Mouse (Mus musculus) forebrain, embryonic 16.5 days (tissue): ENCODE measurements around the gene Slc23a2. TPM values are rescaled to one million over a fixed set of nuclear protein-coding genes. Genes with fewer than 3 reads are reported as not detected.
A peak's percentile ranks its signal among the peaks of the same experiment; 100 is the strongest.

ENCODE experiments used
- ATAC-seq: fragments of 200-750 bp; cut with Nextera tagmentation; 2 replicates; pipeline ENCODE4 v1.8.0; 2017; ENCODE audit warnings: mild to moderate bottlenecking, moderate library complexity
- H3K27ac ChIP-seq: fragments of 300-500 bp; sonication (generic); 2 replicates; pipeline ENCODE4 v1.5.1; 2014; ENCODE audit warnings: low read length, control low read depth
- H3K27me3 ChIP-seq: fragments of 300-500 bp; sonication (generic); replicated peaks from 2 replicates; pipeline ENCODE4 v1.6.1; 2014; ENCODE audit warnings: low read length; ENCODE audit not compliant: control insufficient read depth, insufficient read depth
- H3K36me3 ChIP-seq: fragments of 300-500 bp; sonication (generic); 2 replicates; pipeline ENCODE4 v1.6.1; 2014; ENCODE audit not compliant: control insufficient read depth, insufficient read depth
- H3K4me1 ChIP-seq: fragments of 300-500 bp; sonication (generic); replicated peaks from 2 replicates; pipeline ENCODE4 v1.6.1; 2014; ENCODE audit warnings: low read length; ENCODE audit not compliant: control insufficient read depth, insufficient read depth
- H3K4me2 ChIP-seq: fragments of 300-500 bp; sonication (generic); 2 replicates; pipeline ENCODE4 v1.6.1; 2014; ENCODE audit warnings: mild to moderate bottlenecking, low read length, control low read depth
- H3K4me3 ChIP-seq: fragments of 300-500 bp; sonication (generic); replicated peaks from 2 replicates; pipeline ENCODE4 v1.5.1; 2014; ENCODE audit warnings: mild to moderate bottlenecking, low read length, control low read depth
- H3K9ac ChIP-seq: fragments of 300-500 bp; sonication (generic); replicated peaks from 2 replicates; pipeline ENCODE4 v1.6.1; 2014; ENCODE audit warnings: low read depth, low read length, control low read depth
- H3K9me3 ChIP-seq: fragments of 300-500 bp; sonication (generic); 2 replicates; pipeline ENCODE4 v1.6.1; 2016; ENCODE audit warnings: low read length; ENCODE audit not compliant: control insufficient read depth
- WGBS: fragments of 180-500 bp; shearing (Covaris S2); extraction: QIAGEN DNeasy Blood & Tissue Kit; methylation state at CpG from one replicate; pipeline ENCODE4 v1.1.7; 2014; 5-methylcytosine and 5-hydroxymethylcytosine counted together
- polyA plus RNA-seq: library from polyadenylated mRNA; unstranded; fragments of >200 nt; fragmentation: Nextera tagmentation; extraction: Ambion mirVana; gene quantifications from 2 replicates; pipeline ENCODE4 v1.2.1, GENCODE M21; 2015

The Slc23a2 gene
- polyA plus RNA-seq = 32.7 and 37.2 TPM in 2 replicates

DNA sequence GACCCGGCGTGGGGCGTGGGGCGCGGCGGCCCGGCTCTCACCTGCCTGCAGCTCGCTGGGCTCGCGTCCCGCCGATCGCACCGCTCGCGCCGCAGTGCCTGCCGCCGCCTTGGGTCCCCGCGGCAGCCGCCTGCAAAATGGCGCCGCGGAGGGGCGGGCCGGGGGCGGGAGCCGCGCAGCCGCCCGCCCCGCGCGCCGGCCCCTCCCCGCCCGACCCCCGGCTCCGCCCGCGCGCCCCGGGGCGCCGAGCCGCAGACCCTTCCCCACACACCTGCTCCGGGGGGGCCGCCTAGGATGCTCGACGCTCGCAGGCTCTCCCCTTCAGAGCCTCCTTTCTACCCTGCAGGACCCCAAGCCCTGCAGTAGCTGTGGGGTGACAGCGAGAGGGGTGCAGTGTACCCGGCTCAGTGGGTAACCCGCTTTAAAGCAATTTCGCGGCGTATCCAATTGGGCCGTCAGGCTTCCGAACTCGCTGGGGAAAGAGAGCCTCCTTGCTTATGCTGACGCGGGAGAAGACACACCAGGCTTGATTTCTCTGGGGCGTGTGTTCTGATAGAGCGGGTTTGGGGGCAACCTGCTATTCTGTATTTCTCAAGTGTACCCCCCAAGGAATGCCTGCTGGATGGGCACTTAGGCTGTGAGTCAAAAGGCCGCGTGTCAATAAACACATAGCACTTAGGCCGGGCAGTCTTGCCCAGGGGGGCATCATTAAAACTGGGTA, at the start of gene Slc23a2:
Slc23a2 (minus strand) TSS at position 138 of the 721 bp plus-strand sequence.
- peak within 1 kb of the TSS; percentile 67 for H3K4me3 ChIP-seq
- H3K9ac ChIP-seq = peak within 1 kb of the TSS; percentile 88
- H3K9me3 ChIP-seq = no peaks in the 10 kb centered on the region
- ATAC-seq = peak; percentile 88
- H3K4me2 ChIP-seq = peak within 1 kb of the TSS; percentile 91
- H3K4me1 ChIP-seq = peaks cover 20% of the 10 kb centered on the region
- under 1% methylated on average over 28 of the region's 68 CpGs for WGBS
- H3K27me3 ChIP-seq = no peaks in the 10 kb centered on the region
- peak within 1 kb of the TSS; percentile 43 for H3K27ac ChIP-seq
- H3K36me3 ChIP-seq = 0 out of 2 replicates have a peak, but pooled peaks cover 2% of the 10 kb centered on the region

- H3K4me1 ChIP-seq = no peaks in the 10 kb centered on the region
- no peaks in the 10 kb centered on the region for H3K9me3 ChIP-seq
- H3K4me2 ChIP-seq = no peak overlapping the region
- no peak overlapping the region for H3K27ac ChIP-seq
- peak; percentile 72 for ATAC-seq
- H3K4me3 ChIP-seq = no peak overlapping the region
- no peaks in the 10 kb centered on the region for H3K27me3 ChIP-seq
- H3K9ac ChIP-seq = no peak overlapping the region
- H3K36me3 ChIP-seq = no peaks in the 10 kb centered on the region
- WGBS = 54% methylated on average over 3 of the region's 3 CpGs
These were observed 45.8 kb upstream of the Slc23a2 start for GRCm38 (mm10) chr2:132190602-132191161.

GRCm38 (mm10) chr2:132183874-132184273, 39.0 kb upstream of the Slc23a2 start:
- Histone ChIP-seq H3K27me3 (no peaks in the 10 kb centered on the region), H3K36me3 (no peaks in the 10 kb centered on the region), H3K4me2 (no peak overlapping the region), H3K4me3 (no peak overlapping the region), H3K27ac (no peak overlapping the region), H3K9ac (no peak overlapping the region), H3K4me1 (no peaks in the 10 kb centered on the region), H3K9me3 (no peaks in the 10 kb centered on the region)
- no peak for ATAC-seq
- WGBS = 80% methylated on average over 6 of the region's 6 CpGs

DNA sequence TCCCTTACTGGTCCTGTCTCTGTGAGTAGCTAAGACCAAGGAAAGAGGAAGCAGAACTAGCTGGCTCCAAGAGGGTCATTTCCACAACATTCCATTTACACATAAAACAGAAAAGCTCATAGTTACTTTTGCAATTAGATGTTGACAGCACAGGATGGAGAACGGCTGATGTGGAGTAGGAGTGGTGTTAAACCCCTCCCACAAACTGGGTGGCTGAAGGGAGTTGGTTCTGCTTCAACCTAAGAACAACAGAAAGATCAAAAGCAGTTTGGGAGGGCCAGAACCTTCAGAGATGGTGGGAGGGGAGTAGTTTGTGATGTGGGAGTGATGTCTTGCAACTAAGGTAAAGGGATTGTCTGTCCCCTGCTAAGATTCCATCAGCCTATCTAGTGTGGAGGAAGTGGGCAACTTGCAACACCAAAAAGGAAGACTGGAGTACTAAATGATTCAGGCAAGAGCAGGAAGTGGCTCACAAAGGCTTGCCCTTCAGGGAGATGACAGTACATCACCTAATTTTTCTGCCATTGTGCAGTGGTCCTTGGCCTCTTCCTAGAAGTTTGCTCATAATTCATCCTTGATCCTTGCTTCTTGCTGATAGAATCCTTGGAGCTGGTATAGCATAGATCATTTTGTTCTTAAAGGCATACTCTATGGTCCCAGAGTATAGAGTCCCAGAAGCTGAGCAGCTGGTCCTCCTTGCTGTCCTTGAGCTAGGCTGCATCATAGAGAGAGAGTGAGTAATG, 35.7 kb upstream of the Slc23a2 start:
- H3K4me1 ChIP-seq = no peaks in the 10 kb centered on the region
- H3K27ac ChIP-seq = no peak overlapping the region
- 71% methylated on average over 1 of the region's 1 CpGs for WGBS
- H3K9ac ChIP-seq = no peak overlapping the region
- H3K4me2 ChIP-seq = no peak overlapping the region
- no peak for ATAC-seq
- H3K4me3 ChIP-seq = no peak overlapping the region
- H3K27me3 ChIP-seq = no peaks in the 10 kb centered on the region
- no peaks in the 10 kb centered on the region for H3K9me3 ChIP-seq
- H3K36me3 ChIP-seq = no peaks in the 10 kb centered on the region

- no peak overlapping the region for H3K4me3 ChIP-seq
- no peaks in the 10 kb centered on the region for H3K4me1 ChIP-seq
- no peak overlapping the region for H3K4me2 ChIP-seq
- no peak for ATAC-seq
- H3K27ac ChIP-seq = no peak overlapping the region
- H3K9ac ChIP-seq = no peak overlapping the region
- H3K36me3 ChIP-seq = no peaks in the 10 kb centered on the region
- WGBS = 86% methylated on average over 7 of the region's 7 CpGs
- H3K27me3 ChIP-seq = no peaks in the 10 kb centered on the region
- no peaks in the 10 kb centered on the region for H3K9me3 ChIP-seq
These were observed 34.5 kb upstream of the Slc23a2 start for GRCm38 (mm10) chr2:132179371-132179770.

- H3K9ac ChIP-seq = no peak overlapping the region
- 83% methylated on average over 9 of the region's 9 CpGs for WGBS
These were observed 32.5 kb upstream of the Slc23a2 start for GRCm38 (mm10) chr2:132177406-132177805.

DNA sequence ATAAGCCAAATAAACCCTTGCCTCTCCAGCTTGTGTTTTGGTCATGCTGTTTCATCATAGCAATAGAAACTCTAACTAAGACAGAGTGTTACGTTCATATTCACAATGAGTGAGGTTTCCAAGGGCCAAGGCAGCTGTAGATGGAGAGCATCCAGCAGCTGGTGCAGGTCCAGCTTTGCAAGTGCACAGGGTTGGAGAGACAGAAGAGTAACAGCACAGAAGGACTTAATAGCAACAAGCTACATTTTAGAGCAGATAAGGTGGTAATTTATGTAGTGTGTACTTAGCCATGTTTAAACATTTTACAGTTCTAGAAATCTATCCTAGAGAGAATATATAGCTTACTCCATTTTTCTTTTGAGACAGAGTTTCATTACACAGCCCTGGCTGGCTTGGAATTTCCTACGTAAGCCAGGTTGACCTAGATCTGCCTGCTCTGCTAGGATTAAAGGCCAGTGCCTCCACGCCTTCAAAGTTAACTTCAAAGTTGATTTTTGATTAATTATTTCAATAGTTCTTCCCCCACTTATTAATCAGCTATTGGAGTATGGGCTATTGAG, 31.5 kb upstream of the Slc23a2 start:
- H3K27ac ChIP-seq = no peak overlapping the region
- 78% methylated on average over 3 of the region's 3 CpGs for WGBS
- H3K4me2 ChIP-seq = no peak overlapping the region
- no peak overlapping the region for H3K4me3 ChIP-seq
- H3K36me3 ChIP-seq = no peaks in the 10 kb centered on the region
- H3K4me1 ChIP-seq = no peaks in the 10 kb centered on the region
- no peaks in the 10 kb centered on the region for H3K9me3 ChIP-seq
- no peaks in the 10 kb centered on the region for H3K27me3 ChIP-seq
- no peak overlapping the region for H3K9ac ChIP-seq
- no peak for ATAC-seq

More at GRCm38 (mm10) chr2:132177406-132177805, 32.5 kb upstream of the Slc23a2 start:
- Histone ChIP-seq H3K4me1 (no peaks in the 10 kb centered on the region), H3K9me3 (no peaks in the 10 kb centered on the region), H3K36me3 (no peaks in the 10 kb centered on the region), H3K27ac (no peak overlapping the region), H3K4me3 (no peak overlapping the region), H3K4me2 (no peak overlapping the region), H3K27me3 (no peaks in the 10 kb centered on the region)
- no peak for ATAC-seq

DNA sequence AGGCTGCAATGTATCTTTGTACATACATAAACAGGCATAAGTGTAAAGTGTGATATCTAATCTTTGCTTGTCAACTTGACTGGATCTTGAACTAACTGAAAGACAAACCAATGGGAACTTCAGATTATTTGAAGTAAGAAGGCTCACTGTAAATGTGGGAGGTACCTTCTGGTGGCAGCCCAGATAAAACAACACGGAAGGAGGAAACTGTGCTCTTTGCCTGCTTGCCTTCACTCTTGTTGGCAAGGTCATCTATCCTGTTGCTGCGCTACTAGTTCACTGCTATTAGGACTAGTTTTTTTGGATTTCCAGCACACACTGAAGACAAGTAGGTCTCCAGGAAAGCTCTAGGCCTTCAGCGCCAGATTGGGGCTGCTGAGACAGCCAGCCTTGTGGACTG, 29.1 kb upstream of the Slc23a2 start:
- H3K9me3 ChIP-seq = no peaks in the 10 kb centered on the region
- no peak for ATAC-seq
- no peaks in the 10 kb centered on the region for H3K27me3 ChIP-seq
- 89% methylated on average over 3 of the region's 3 CpGs for WGBS
- no peak overlapping the region for H3K4me3 ChIP-seq
- no peak overlapping the region for H3K27ac ChIP-seq
- no peak overlapping the region for H3K4me2 ChIP-seq
- no peaks in the 10 kb centered on the region for H3K4me1 ChIP-seq
- no peak overlapping the region for H3K9ac ChIP-seq
- H3K36me3 ChIP-seq = no peaks in the 10 kb centered on the region

DNA sequence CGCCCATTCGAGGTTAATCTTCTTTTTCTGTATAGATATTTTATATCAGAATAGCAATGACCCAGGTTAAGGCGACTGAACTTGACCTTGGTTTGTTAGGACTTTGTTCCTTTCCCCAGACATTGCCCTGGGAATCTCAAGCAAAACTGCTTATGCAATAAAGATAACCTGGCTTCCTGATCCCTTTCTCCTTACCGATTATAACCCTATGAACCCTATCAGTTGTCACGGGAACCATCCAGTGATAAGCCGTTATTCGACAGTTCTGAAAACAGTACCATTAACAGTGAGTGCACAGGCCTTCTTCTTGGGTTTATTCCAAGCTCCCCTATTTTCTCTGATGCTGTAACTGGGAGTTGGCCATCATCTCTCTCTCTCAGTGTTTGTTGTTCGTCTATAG, 27.0 kb upstream of the Slc23a2 start:
- Histone ChIP-seq H3K4me2 (no peak overlapping the region), H3K9me3 (no peaks in the 10 kb centered on the region), H3K4me3 (no peak overlapping the region)

More for the DNA sequence above, 27.0 kb upstream of the Slc23a2 start:
- no peak overlapping the region for H3K9ac ChIP-seq
- ATAC-seq = no peak
- H3K4me1 ChIP-seq = no peaks in the 10 kb centered on the region
- no peaks in the 10 kb centered on the region for H3K36me3 ChIP-seq
- no peak overlapping the region for H3K27ac ChIP-seq
- 83% methylated on average over 8 of the region's 8 CpGs for WGBS
- H3K27me3 ChIP-seq = no peaks in the 10 kb centered on the region
